Mouse (Mus musculus): Measurements from ENCODE around the gene Ramac. TPM values are rescaled to one million over a fixed set of nuclear protein-coding genes. Genes with fewer than 3 reads are reported as not detected.

Gene Ramac
- polyA plus RNA-seq, 1 experiment from 2014 or later: 102 TPM

Other genes starting within 250 kb of the Ramac start
- gene Fsd2, start 196.0 kb upstream of the Ramac start, polyA plus RNA-seq (2016; fragmentation: Nextera tagmentation; extraction: Ambion mirVana): 39.8 and 79.8 TPM in 2 replicates
- gene Whamm, start 191.7 kb upstream of the Ramac start, polyA plus RNA-seq (2016; fragmentation: Nextera tagmentation; extraction: Ambion mirVana): 3.9 and 4.0 TPM in 2 replicates
- 119 and 154 TPM in 2 replicates for gene Homer2, start 55.4 kb upstream of the Ramac start, polyA plus RNA-seq (2016; fragmentation: Nextera tagmentation; extraction: Ambion mirVana)
- 47.5 and 50.6 TPM in 2 replicates for gene 3110040N11Rik, start 26.6 kb downstream of the Ramac start, polyA plus RNA-seq (2016; fragmentation: Nextera tagmentation; extraction: Ambion mirVana)
- gene Btbd1, start 66.5 kb downstream of the Ramac start, polyA plus RNA-seq (2016; fragmentation: Nextera tagmentation; extraction: Ambion mirVana): 75.2 and 81.1 TPM in 2 replicates
- gene Gm10160, start 92.9 kb downstream of the Ramac start, polyA plus RNA-seq (2016; fragmentation: Nextera tagmentation; extraction: Ambion mirVana): not detected in 2 replicates
- gene Tm6sf1, start 96.1 kb downstream of the Ramac start, polyA plus RNA-seq (2016; fragmentation: Nextera tagmentation; extraction: Ambion mirVana): 25.7 and 33.4 TPM in 2 replicates
- gene Hdgfl3, start 171.5 kb downstream of the Ramac start, polyA plus RNA-seq (2016; fragmentation: Nextera tagmentation; extraction: Ambion mirVana): 8.4 and 13.8 TPM in 2 replicates
- 8.1 and 14.3 TPM in 2 replicates for gene Bnc1, start 229.4 kb downstream of the Ramac start, polyA plus RNA-seq (2016; fragmentation: Nextera tagmentation; extraction: Ambion mirVana)